Mouse (Mus musculus): ENCODE measurements around the gene Cacna2d2. TPM values are rescaled to one million over a fixed set of nuclear protein-coding genes. Genes with fewer than 3 reads are reported as not detected.

The Cacna2d2 gene
- polyA plus RNA-seq, 2 experiments: 0.29 to 9.3 TPM

DNA sequence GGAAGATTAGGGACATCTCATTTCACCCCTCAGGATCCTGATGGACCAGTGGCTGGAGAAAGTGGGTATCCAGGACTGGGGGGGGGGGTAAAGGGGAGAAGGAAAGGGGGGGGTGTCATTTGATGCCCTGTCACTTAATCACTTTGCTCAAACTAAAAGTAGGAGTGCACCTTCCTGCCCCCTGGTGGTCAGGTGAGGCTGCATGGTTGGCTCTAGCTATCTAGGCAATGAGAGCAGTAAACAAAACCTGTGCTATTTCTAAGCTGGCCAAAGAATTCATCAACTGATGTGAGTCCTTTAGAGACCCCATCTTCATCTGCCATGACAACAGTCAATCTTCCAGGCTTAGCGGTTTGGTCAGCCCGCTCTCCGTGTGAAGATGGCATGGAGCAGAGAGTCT is 12.7 kb upstream of the Cacna2d2 start:
- 48% methylated on average over 3 of the region's 3 CpGs for WGBS
- TF ChIP-seq POLR2A (IDR thresholded peaks at IDR 0.05; ENCODE audit: borderline replicate concordance, extremely low read depth, insufficient read depth, insufficient read length): no peak
- H3K27me3 ChIP-seq (ENCODE audit: control insufficient read depth, insufficient read depth, low read length): peaks cover 33% of the 10 kb centered on the region

DNA sequence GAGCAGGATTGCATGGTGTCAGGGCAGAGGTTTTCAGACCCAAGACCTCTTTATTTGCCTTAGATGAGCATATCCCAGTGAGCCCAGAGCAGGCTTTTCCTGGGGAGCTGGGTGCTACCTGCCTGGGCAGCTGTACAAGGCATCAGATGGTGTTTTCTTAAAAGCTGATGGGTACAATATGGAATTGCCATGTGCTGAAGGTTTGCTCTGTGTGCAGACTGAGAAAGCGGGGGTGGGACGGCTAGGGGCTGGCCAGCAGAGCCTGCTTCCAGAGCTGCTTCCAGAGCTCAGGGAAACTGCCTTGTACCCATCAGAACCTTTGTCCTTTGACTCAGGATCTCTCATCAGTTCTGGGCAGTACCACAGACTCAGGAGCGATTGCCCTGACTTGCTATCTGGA is 11.7 kb upstream of the Cacna2d2 start:
- TF ChIP-seq POLR2A (IDR thresholded peaks at IDR 0.05; ENCODE audit: borderline replicate concordance, extremely low read depth, insufficient read depth, insufficient read length): no peak
- no peak for ATAC-seq (ENCODE audit: low FRiP score, low read depth)
- H3K27ac ChIP-seq (replicated peaks; ENCODE audit: low read depth, low read length): no peak overlapping the region
- no peak overlapping the region for H3K9ac ChIP-seq (ENCODE audit: low read depth, low read length, severe bottlenecking)
- 0 out of 2 replicates have a peak, but pooled peaks cover 4% of the 10 kb centered on the region for H3K4me1 ChIP-seq (ENCODE audit: control insufficient read depth, insufficient read depth, low read length)
- no peak overlapping the region for H3K4me3 ChIP-seq (replicated peaks; ENCODE audit: low read length)
- no peak for DNase-seq (ENCODE audit: low spot score)
- WGBS: 74% methylated on average over 3 of the region's 3 CpGs
- H3K4me2 ChIP-seq (replicated peaks; ENCODE audit: low read depth, low read length, severe bottlenecking): no peak overlapping the region
- H3K9me3 ChIP-seq (ENCODE audit: control insufficient read depth, low read length): no peaks in the 10 kb centered on the region
- H3K36me3 ChIP-seq (ENCODE audit: control insufficient read depth, insufficient read depth, low read length): no peaks in the 10 kb centered on the region
- H3K27me3 ChIP-seq (ENCODE audit: control insufficient read depth, insufficient read depth, low read length): peaks cover 23% of the 10 kb centered on the region

More for the DNA sequence above, 12.7 kb upstream of the Cacna2d2 start:
- 0 out of 2 replicates have a peak, but pooled peaks cover 4% of the 10 kb centered on the region for H3K4me1 ChIP-seq (ENCODE audit: control insufficient read depth, insufficient read depth, low read length)
- no peak overlapping the region for H3K4me2 ChIP-seq (replicated peaks; ENCODE audit: low read depth, low read length, severe bottlenecking)
- H3K9me3 ChIP-seq (ENCODE audit: control insufficient read depth, low read length): no peaks in the 10 kb centered on the region
- no peak overlapping the region for H3K9ac ChIP-seq (ENCODE audit: low read depth, low read length, severe bottlenecking)
- DNase-seq (ENCODE audit: low spot score): no peak
- ATAC-seq (ENCODE audit: low FRiP score, low read depth): no peak
- no peak overlapping the region for H3K4me3 ChIP-seq (replicated peaks; ENCODE audit: low read length)
- H3K27ac ChIP-seq (replicated peaks; ENCODE audit: low read depth, low read length): no peak overlapping the region
- H3K36me3 ChIP-seq (ENCODE audit: control insufficient read depth, insufficient read depth, low read length): no peaks in the 10 kb centered on the region

DNA sequence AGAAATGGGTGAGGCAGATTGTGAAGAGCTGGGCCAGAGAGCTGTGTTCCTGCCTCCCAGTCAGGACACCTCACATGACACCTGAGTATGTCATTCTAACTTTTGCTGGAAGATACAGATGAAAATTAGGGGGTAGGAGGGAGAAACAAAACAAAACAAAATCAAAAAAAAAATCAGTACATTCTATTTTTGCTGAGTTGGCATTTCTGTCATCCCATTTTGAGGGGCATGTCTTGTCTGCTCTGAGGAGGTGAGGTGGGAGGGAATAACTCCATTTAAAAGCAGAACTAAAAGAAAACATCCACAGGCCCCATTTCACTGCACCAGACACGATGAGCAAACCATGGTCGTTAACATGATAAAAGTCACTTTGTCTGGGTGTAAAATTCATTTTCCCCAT is 11.1 kb upstream of the Cacna2d2 start:
- 64% methylated on average over 2 of the region's 2 CpGs for WGBS

DNA sequence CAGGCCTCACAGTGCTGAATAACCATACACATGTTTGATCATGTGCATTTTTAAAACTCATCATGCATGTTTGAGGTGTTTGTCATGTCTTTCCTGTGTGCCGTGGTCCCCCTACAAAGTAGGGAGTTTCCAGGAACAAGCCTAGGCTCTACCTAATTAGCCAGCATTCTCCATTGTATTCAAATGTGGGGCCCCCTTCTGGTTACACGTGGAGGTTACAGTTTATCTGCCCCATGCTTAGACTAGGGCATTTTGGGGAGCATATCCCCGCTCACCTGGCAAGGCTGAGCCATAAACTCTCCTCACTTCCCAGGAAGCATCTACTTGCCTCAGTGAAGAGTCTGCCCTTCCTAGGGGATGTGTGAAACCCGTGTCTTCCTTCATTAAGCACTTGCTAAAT is 3.0 kb upstream of the Cacna2d2 start:
- Histone ChIP-seq H3K4me1 (ENCODE audit: control insufficient read depth, insufficient read depth, low read length) (peaks cover 5% of the 10 kb centered on the region; the same call in 1 of the 2 replicates), H3K27me3 (ENCODE audit: control insufficient read depth, insufficient read depth, low read length) (peaks cover 47% of the 10 kb centered on the region)
- no peak for ATAC-seq (ENCODE audit: low FRiP score, low read depth)

More for the DNA sequence above, 11.1 kb upstream of the Cacna2d2 start:
- Histone ChIP-seq H3K4me1 (ENCODE audit: control insufficient read depth, insufficient read depth, low read length) (0 out of 2 replicates have a peak, but pooled peaks cover 4% of the 10 kb centered on the region), H3K4me2 (replicated peaks; ENCODE audit: low read depth, low read length, severe bottlenecking) (no peak overlapping the region), H3K4me3 (replicated peaks; ENCODE audit: low read length) (no peak overlapping the region), H3K27me3 (ENCODE audit: control insufficient read depth, insufficient read depth, low read length) (peaks cover 18% of the 10 kb centered on the region; the same call in 1 of the 2 replicates), H3K27ac (replicated peaks; ENCODE audit: low read depth, low read length) (no peak overlapping the region), H3K9me3 (ENCODE audit: control insufficient read depth, low read length) (no peaks in the 10 kb centered on the region), H3K36me3 (ENCODE audit: control insufficient read depth, insufficient read depth, low read length) (no peaks in the 10 kb centered on the region), H3K9ac (ENCODE audit: low read depth, low read length, severe bottlenecking) (no peak overlapping the region)
- ATAC-seq (ENCODE audit: low FRiP score, low read depth): no peak
- no peak for TF ChIP-seq POLR2A (IDR thresholded peaks at IDR 0.05; ENCODE audit: borderline replicate concordance, extremely low read depth, insufficient read depth, insufficient read length)
- no peak for DNase-seq (ENCODE audit: low spot score)

DNA sequence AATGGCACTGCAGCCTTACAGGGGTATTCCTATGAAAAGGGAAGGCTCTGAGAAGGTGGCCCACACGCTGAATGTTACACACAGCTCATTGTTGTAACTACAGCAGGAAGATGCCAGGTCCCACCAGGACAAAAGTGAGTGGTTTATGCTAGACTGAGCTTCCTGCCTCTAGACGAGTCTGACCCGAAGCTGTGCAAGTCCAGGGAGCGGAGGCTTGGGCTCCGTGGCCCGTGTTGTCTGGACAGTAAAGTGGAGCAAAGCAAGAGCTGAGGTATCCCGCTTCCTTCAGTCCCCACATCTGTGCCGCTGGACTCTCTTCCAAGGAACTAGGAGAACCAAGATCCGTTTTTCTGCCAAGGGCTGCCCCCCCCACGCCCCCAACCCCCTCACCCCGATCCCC is 444 bp upstream of the Cacna2d2 start:
- TF ChIP-seq POLR2A (IDR thresholded peaks at IDR 0.05; ENCODE audit: borderline replicate concordance, extremely low read depth, insufficient read depth, insufficient read length): no peak
- no peak for ATAC-seq (ENCODE audit: low FRiP score, low read depth)
- WGBS: 20% methylated on average over 11 of the region's 11 CpGs
- H3K4me1 ChIP-seq (ENCODE audit: control insufficient read depth, insufficient read depth, low read length): peaks cover 5% of the 10 kb centered on the region; the same call in 1 of the 2 replicates
- peak overlapping the region; percentile 98 for H3K4me2 ChIP-seq (replicated peaks; ENCODE audit: low read depth, low read length, severe bottlenecking)
- no peak for DNase-seq (ENCODE audit: low spot score)
- H3K9ac ChIP-seq (ENCODE audit: low read depth, low read length, severe bottlenecking): peak overlapping the region; percentile 61; the same call in 1 of the 2 replicates
- H3K27ac ChIP-seq (replicated peaks; ENCODE audit: low read depth, low read length): no peak overlapping the region
- no peaks in the 10 kb centered on the region for H3K36me3 ChIP-seq (ENCODE audit: control insufficient read depth, insufficient read depth, low read length)
- no peaks in the 10 kb centered on the region for H3K9me3 ChIP-seq (ENCODE audit: control insufficient read depth, low read length)
- peaks cover 66% of the 10 kb centered on the region for H3K27me3 ChIP-seq (ENCODE audit: control insufficient read depth, insufficient read depth, low read length)
- H3K4me3 ChIP-seq (replicated peaks; ENCODE audit: low read length): peak overlapping the region; percentile 68; the same call in 1 of the 2 replicates

More for the DNA sequence above, 3.0 kb upstream of the Cacna2d2 start:
- Histone ChIP-seq H3K36me3 (ENCODE audit: control insufficient read depth, insufficient read depth, low read length) (no peaks in the 10 kb centered on the region), H3K4me2 (replicated peaks; ENCODE audit: low read depth, low read length, severe bottlenecking) (no peak overlapping the region), H3K27ac (replicated peaks; ENCODE audit: low read depth, low read length) (no peak overlapping the region), H3K9me3 (ENCODE audit: control insufficient read depth, low read length) (no peaks in the 10 kb centered on the region), H3K9ac (ENCODE audit: low read depth, low read length, severe bottlenecking) (no peak overlapping the region), H3K4me3 (replicated peaks; ENCODE audit: low read length) (no peak overlapping the region)
- no peak for TF ChIP-seq POLR2A (IDR thresholded peaks at IDR 0.05; ENCODE audit: borderline replicate concordance, extremely low read depth, insufficient read depth, insufficient read length)
- 29% methylated on average over 4 of the region's 4 CpGs for WGBS
- DNase-seq (ENCODE audit: low spot score): no peak

All from limb, embryonic 14.5 days (tissue).